Mouse (Mus musculus): ENCODE results near the gene 4430402I18Rik.

4430402I18Rik gene

DNA sequence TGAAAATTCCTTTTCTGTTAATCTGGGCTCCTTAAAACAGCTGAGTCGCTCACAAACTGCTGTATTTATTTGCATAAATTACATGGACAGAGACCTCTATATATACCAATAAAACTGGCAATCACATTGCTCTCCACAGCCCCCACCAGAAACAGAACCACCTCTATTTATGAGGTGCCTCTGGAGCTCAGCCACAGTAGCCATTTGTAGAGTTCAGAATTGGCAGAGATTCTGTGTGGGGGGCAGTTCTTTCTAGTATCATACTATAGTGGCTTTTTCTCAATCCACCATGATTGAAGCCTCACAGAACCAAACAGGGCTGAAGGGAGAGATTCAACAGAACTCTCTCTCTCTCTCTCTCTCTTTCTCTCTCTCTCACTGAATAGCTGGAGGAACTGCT lies 71.0 kb downstream of the 4430402I18Rik start:
- no peak for DNase-seq

GRCm38 (mm10) chr19:28891864-28892263 lies 75.7 kb downstream of the 4430402I18Rik start:
- no peak for DNase-seq

DNA sequence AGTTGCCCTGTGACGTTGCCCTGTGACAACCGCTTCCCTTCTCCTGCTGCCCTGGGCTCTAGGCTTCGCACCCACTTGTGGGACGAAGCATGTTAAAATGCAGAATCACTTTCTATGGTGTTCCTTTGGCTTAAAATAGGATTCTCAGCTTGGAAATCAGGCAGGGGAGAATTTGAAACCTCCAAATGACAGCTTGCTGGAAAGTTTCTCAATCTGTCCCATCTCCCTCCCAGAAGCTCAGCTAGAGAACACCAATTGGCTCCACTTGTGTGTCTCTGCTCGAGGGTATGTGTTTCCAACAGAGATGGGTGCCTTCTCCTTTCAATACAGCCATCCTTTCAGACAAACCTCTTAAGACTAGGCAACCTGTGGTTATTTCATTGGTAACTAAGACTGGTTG lies 76.4 kb downstream of the 4430402I18Rik start:
- DNase-seq, result no peak

DNA sequence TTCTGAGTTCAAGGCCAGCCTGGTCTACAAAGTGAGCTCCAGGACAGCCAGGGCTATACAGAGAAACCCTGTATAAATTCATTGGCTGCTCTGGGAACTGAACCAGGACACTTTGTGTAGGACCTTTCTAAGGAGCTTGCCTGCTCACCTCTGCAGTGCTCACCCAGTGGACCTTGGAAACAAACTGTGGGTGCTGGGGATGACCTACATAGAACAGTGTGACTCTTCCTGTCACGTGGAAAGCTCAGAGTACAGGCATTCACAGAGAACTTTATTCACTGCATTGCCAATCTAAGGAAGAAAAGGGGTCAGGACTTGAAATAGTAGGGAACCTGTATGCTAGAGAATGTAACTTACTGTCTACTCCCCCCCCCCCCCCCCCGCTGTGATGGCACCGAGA lies 78.3 kb downstream of the 4430402I18Rik start:
- no peak for DNase-seq

- no peak for DNase-seq
These were observed 79.1 kb downstream of the 4430402I18Rik start for GRCm38 (mm10) chr19:28888496-28888895.

- peak; percentile 38 to 62 for DNase-seq
These were observed 84.5 kb downstream of the 4430402I18Rik start for GRCm38 (mm10) chr19:28883126-28883525.

GRCm38 (mm10) chr19:28879476-28879875 lies 88.1 kb downstream of the 4430402I18Rik start:
- DNase-seq, result peak; percentile 26 to 35

GRCm38 (mm10) chr19:28870351-28870750 lies 97.2 kb downstream of the 4430402I18Rik start:
- no peak for DNase-seq

DNA sequence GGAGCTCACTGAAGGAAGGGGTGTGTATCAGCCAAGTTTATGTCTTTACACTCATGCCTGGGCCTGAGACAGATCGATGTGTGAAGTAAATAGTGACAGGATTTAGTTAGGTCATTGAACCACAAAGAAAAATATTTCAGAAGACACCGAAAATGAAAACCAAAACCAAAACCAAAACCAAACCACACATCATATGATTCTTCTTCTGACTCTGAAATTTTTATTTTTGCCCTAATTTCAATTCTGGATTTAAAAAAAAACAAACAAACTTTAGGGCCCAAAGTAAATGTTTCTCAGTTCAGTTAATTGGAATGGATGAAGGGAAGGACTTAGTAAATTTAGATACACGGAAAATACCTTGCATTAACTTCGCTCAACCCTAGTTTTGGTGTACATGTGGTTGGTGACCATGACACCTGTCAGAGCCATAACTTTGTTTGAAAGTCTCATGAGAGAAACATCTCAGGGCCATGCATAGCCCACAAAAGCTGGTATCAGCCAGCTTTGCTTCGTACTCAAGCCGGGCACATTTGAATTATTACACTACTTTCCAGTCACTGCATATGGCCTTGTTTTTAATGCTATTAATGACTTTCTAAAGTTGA lies 98.2 kb downstream of the 4430402I18Rik start:
- no peak for DNase-seq

DNA sequence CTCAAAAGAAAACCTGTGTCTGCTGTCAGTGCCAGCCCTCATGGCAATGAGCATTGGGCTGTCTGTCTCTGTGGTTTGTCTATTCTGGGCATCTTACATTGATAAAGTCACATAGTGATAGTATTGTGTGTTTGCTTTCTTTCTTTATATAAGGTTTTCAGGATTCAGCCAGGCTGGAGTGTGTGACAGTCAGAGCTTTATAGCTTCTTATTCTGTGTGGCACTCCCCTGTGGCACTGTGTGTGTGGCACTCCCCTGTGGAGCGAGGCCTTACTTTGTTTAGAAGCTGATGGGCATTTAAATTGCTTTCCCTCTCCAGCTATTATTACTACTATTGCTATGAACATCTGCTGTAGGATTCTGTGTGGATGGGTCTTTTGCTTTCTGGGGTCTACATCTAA lies 102.1 kb downstream of the 4430402I18Rik start:
- no peak for DNase-seq

DNA sequence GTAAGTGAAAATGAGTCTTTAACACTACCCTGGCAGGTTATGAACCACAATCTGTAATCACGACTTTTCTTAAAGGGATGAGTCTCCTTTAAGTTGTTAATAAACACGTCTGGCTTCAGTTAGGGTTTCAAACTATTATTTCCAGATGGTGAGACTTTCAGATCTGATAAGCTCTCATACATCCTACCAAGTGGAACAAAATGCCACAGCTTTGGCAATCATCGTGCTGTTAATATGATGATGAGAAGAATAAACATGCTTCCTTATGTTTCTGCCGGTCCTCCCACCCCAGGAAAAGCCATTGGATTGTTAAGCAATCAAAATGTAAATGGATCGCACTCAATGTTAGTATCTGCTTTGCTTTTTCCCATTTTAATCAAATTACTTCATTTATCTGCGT lies 102.6 kb downstream of the 4430402I18Rik start:
- no peak for DNase-seq

GRCm38 (mm10) chr19:28863626-28864025 lies 104.0 kb downstream of the 4430402I18Rik start:
- DNase-seq, result no peak

DNA sequence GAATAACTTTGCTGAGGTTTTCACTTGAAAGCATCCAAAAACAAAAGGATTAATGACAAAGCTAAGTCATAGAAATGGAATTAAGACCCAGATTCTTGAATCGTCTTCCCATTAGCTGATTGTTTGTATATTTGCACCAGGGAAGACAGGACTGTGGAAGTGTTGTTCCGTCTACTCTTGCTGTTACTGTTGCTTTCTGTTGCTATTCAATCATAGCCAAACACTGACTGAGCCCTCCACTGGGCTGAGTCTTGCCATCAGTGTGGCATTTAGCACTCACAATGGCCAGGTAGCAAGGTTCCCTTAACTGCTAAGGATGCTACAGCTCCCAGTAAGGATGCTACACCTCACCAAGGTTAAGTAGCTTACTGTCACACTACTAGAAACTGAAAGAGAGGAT lies 107.4 kb downstream of the 4430402I18Rik start:
- DNase-seq, result no peak

GRCm38 (mm10) chr19:28854831-28855230 lies 112.8 kb downstream of the 4430402I18Rik start:
- no peak for DNase-seq

DNA sequence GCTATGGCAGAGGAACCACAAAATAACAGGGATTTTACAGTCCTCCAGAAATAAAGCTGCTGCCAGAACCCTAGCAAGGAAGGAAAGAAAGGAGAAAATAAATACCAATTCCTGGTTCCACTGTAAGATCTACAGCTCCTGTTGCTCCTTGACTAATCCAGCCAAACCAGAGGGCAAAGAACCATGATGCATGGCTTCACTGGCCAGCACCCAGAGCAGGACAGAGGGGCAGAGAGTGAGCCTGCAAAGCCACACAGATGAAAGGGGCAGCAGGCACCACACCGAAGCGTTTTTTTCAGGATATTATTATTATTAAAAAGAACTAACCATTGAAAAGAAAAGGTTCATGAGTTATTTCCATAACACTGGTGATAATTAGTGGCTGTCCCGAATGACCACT lies 115.6 kb downstream of the 4430402I18Rik start:
- no peak for DNase-seq

GRCm38 (mm10) chr19:28850510-28850909 lies 117.1 kb downstream of the 4430402I18Rik start:
- DNase-seq, result no peak

DNA sequence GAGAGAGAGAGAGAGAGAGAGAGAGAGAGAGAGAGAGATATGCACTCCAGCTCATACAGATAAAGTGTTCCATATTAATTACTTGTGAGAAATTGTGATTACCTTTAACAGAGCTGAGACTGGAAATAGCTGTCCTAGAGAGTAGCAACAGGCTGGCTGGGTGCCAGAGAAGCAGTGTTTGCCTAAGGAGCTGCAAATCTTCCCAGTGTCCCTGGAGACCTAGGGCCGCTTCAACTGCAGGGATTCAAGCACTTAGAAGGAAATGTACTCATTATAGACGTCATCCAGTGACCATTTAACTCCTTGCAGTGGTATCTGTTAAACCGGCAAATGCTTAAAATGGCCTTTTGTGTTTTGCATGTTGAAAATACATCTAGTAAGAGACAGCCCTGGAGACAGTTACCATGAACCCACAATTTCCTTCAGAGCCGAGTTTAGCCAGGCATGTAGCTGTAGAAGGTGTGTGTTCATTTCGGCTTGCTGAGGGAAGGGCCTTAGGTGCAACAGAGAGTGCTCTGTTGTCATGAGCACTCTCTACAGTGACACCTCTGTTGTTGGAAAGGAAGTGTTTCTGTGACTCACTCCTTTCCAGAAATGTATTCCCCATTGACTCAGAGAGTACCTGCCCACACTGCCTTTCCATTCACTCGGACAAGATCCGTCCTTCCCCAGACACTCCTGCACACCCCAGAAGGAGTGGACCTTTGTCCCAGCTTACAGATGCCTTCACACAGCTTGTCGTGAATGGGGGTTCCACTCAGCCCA lies 122.5 kb downstream of the 4430402I18Rik start:
- DNase-seq, result peak; percentile 20 to 43
